Mouse (Mus musculus) spleen, adult 2 months (tissue): ENCODE data around the gene Pkd1l1.

ENCODE experiments used
- CTCF ChIP-seq: fragments of 200-500 bp; IDR thresholded peaks from 2 replicates; pipeline ENCODE4 v1.5.1; 2011; ENCODE audit warnings: mild to moderate bottlenecking, inconsistent platforms; ENCODE audit not compliant: insufficient read depth, insufficient read length, insufficient replicate concordance; ENCODE audit errors: extremely low read depth
- POLR2A ChIP-seq: fragments of 200-500 bp; IDR thresholded peaks from 2 replicates; pipeline ENCODE4 v1.6.1; 2011; ENCODE audit warnings: low read depth, low read length, inconsistent platforms

- TF ChIP-seq CTCF (no peak), POLR2A (no peak)
These were observed 147.7 kb downstream of the Pkd1l1 start for GRCm38 (mm10) chr11:8825413-8825812.
